Mouse (Mus musculus) lung, embryonic 16.5 days (tissue): ENCODE measurements around the gene Deaf1. TPM values are rescaled to one million over a fixed set of nuclear protein-coding genes. Genes with fewer than 3 reads are reported as not detected.

ENCODE experiments used
- ATAC-seq: fragments of 200-750 bp; cut with Nextera tagmentation; 2 replicates; pipeline ENCODE4 v1.8.0; 2017; ENCODE audit warnings: low read depth, mild to moderate bottlenecking, moderate library complexity
- H3K27ac ChIP-seq: fragments of 300-500 bp; sonication (generic); 2 replicates; pipeline ENCODE4 v1.5.1; 2014; ENCODE audit warnings: mild to moderate bottlenecking, control low read depth, low read length
- H3K27me3 ChIP-seq: fragments of 300-500 bp; sonication (generic); 2 replicates; pipeline ENCODE4 v1.6.1; 2014; ENCODE audit warnings: low read depth, low read length, mixed read lengths; ENCODE audit not compliant: control insufficient read depth, insufficient read depth
- H3K36me3 ChIP-seq: fragments of 300-500 bp; sonication (generic); 2 replicates; pipeline ENCODE4 v1.6.1; 2014; ENCODE audit warnings: low read length; ENCODE audit not compliant: control insufficient read depth, insufficient read depth
- H3K4me1 ChIP-seq: fragments of 300-500 bp; sonication (generic); replicated peaks from 2 replicates; pipeline ENCODE4 v1.6.1; 2014; ENCODE audit warnings: low read length, mixed read lengths; ENCODE audit not compliant: control insufficient read depth, insufficient read depth
- H3K4me2 ChIP-seq: fragments of 300-500 bp; sonication (generic); 2 replicates; pipeline ENCODE4 v1.6.1; 2014; ENCODE audit warnings: low read depth, low read length, control low read depth
- H3K4me3 ChIP-seq: fragments of 300-500 bp; sonication (generic); 2 replicates; pipeline ENCODE4 v1.5.1; 2014; ENCODE audit warnings: mild to moderate bottlenecking, low read length, control low read depth
- H3K9ac ChIP-seq: fragments of 300-500 bp; sonication (generic); 2 replicates; pipeline ENCODE4 v1.6.1; 2014; ENCODE audit warnings: low read length, control low read depth
- H3K9me3 ChIP-seq: fragments of 300-500 bp; sonication (generic); 2 replicates; pipeline ENCODE4 v1.6.1; 2016; ENCODE audit warnings: low read length; ENCODE audit not compliant: control insufficient read depth
- WGBS: fragments of 180-500 bp; shearing (Covaris S2); extraction: QIAGEN DNeasy Blood & Tissue Kit; methylation state at CpG from one replicate; pipeline ENCODE4 v1.1.7; 2014; 5-methylcytosine and 5-hydroxymethylcytosine counted together
- polyA plus RNA-seq: library from polyadenylated mRNA; unstranded; fragments of >200 nt; fragmentation: Nextera tagmentation; extraction: Ambion mirVana; gene quantifications from 2 replicates; pipeline ENCODE4 v1.2.1, GENCODE M21; 2015

The Deaf1 gene
- polyA plus RNA-seq, 1 experiment from 2014 or later: 52.7 TPM

DNA sequence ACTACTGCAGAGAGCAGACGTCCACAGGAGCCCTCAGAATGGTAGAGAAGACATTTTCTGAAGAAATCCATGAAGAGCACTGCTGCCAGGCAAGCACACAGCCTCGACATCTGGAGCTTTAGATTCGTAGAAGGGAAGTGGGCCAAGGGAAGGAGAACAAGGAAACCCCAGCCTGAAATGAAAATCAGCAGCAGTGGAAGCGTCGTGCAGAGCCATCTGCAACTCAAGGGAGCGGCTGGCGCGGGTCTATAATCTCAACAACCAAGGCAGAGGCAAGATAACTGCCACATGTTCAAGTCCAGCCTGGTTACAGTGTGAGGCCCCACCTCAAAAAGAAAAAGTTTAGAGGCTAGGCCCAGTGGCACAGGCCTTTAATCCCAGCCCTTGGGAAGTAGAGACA is 12.4 kb downstream of the Deaf1 start:
- 85% methylated on average over 8 of the region's 8 CpGs for WGBS
- ATAC-seq: no peak
- Histone ChIP-seq H3K4me2 (no peak overlapping the region), H3K4me3 (no peak overlapping the region), H3K9me3 (no peaks in the 10 kb centered on the region), H3K27me3 (no peaks in the 10 kb centered on the region), H3K36me3 (peaks cover 58% of the 10 kb centered on the region), H3K27ac (no peak overlapping the region), H3K4me1 (no peaks in the 10 kb centered on the region), H3K9ac (no peak overlapping the region)

DNA sequence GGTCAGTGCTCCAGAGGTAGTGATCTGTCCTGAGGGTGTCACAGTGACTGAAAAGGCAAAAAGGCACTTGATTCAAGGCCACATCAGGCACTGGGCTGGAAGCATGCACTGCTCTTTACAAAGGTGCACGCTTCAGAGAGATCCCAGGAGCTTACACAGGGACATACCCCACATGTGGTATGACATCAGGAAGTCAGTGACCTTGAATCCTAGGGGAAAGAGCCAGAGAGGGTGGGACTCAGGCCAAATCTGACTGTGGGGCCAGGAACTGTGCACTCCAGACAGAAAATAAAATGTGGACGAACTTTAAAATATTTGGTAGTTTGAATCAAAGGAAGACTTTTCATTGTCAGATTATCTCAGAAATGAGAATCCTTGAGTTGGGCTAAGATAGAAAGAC is 13.1 kb downstream of the Deaf1 start:
- Histone ChIP-seq H3K27ac (no peak overlapping the region), H3K27me3 (no peaks in the 10 kb centered on the region), H3K4me2 (no peak overlapping the region), H3K9me3 (no peaks in the 10 kb centered on the region), H3K4me1 (no peaks in the 10 kb centered on the region), H3K4me3 (no peak overlapping the region), H3K36me3 (peaks cover 56% of the 10 kb centered on the region), H3K9ac (no peak overlapping the region)
- ATAC-seq: no peak
- WGBS: 92% methylated on average over 2 of the region's 2 CpGs

GRCm38 (mm10) chr7:141304537-141304936 is 23.0 kb downstream of the Deaf1 start:
- Histone ChIP-seq H3K4me1 (no peaks in the 10 kb centered on the region), H3K27ac (no peak overlapping the region), H3K4me2 (no peak overlapping the region), H3K27me3 (no peaks in the 10 kb centered on the region), H3K4me3 (no peak overlapping the region), H3K9me3 (no peaks in the 10 kb centered on the region), H3K9ac (no peak overlapping the region), H3K36me3 (peaks cover 57% of the 10 kb centered on the region)
- WGBS: 82% methylated on average over 4 of the region's 4 CpGs
- ATAC-seq: no peak

GRCm38 (mm10) chr7:141302702-141303268 is 24.7 kb downstream of the Deaf1 start:
- 0 out of 2 replicates have a peak, but pooled peaks have one; percentile 20 for ATAC-seq
- Histone ChIP-seq H3K4me2 (no peak overlapping the region), H3K36me3 (peaks cover 52% of the 10 kb centered on the region), H3K4me3 (no peak overlapping the region), H3K27ac (no peak overlapping the region), H3K4me1 (no peaks in the 10 kb centered on the region), H3K9ac (no peak overlapping the region), H3K27me3 (no peaks in the 10 kb centered on the region), H3K9me3 (no peaks in the 10 kb centered on the region)
- WGBS: 76% methylated on average over 1 of the region's 1 CpGs

DNA sequence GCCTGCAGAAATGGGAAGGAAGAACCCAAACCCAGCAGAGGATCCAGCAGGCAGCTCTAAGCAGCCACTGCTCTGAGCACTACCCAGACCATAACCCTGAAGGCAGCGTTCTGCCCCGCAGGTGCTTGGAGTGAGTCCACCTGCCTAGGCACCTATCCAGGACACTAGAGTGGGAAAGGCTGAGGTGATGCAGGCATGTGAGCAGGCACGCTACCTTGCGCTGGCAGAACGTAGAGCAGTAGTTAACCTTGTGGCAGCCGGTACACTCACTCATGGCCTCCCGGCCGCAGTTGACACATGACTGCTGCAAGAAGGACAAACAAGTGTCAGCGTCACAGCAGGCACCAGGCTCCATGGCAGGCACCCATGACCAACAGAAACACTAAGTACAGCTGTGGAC is 26.1 kb downstream of the Deaf1 start:
- WGBS: 92% methylated on average over 9 of the region's 9 CpGs
- H3K27ac ChIP-seq: no peak overlapping the region
- no peaks in the 10 kb centered on the region for H3K4me1 ChIP-seq
- H3K9me3 ChIP-seq: no peaks in the 10 kb centered on the region
- no peak overlapping the region for H3K4me2 ChIP-seq
- peaks cover 46% of the 10 kb centered on the region for H3K36me3 ChIP-seq
- ATAC-seq: no peak
- no peak overlapping the region for H3K4me3 ChIP-seq
- no peak overlapping the region for H3K9ac ChIP-seq
- no peaks in the 10 kb centered on the region for H3K27me3 ChIP-seq

DNA sequence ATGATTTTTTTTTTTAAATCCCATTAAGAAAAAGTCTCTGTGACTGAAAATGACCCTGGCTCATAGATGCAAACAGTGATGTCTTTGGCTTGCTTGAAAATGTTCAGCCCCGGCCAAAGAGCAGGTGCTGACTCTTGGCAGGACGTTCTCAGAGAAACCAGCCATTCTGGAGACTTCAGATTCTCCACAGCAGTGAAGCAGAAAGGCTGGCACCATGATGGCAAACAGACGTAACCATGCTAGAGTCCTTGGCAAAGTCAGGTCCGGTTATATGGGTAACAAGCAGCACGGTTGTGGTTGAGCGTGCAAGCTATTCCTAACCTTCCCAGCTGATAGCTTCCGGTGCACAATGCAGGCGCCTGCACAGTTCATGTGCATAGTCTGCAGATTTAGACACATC is 28.3 kb downstream of the Deaf1 start:
- no peak overlapping the region for H3K27ac ChIP-seq
- H3K27me3 ChIP-seq: peaks cover 5% of the 10 kb centered on the region
- H3K4me2 ChIP-seq: no peak overlapping the region
- no peak overlapping the region for H3K9ac ChIP-seq
- H3K4me1 ChIP-seq: peaks cover 3% of the 10 kb centered on the region
- no peak overlapping the region for H3K4me3 ChIP-seq
- no peaks in the 10 kb centered on the region for H3K9me3 ChIP-seq
- 91% methylated on average over 8 of the region's 8 CpGs for WGBS
- peaks cover 33% of the 10 kb centered on the region for H3K36me3 ChIP-seq
- no peak for ATAC-seq

DNA sequence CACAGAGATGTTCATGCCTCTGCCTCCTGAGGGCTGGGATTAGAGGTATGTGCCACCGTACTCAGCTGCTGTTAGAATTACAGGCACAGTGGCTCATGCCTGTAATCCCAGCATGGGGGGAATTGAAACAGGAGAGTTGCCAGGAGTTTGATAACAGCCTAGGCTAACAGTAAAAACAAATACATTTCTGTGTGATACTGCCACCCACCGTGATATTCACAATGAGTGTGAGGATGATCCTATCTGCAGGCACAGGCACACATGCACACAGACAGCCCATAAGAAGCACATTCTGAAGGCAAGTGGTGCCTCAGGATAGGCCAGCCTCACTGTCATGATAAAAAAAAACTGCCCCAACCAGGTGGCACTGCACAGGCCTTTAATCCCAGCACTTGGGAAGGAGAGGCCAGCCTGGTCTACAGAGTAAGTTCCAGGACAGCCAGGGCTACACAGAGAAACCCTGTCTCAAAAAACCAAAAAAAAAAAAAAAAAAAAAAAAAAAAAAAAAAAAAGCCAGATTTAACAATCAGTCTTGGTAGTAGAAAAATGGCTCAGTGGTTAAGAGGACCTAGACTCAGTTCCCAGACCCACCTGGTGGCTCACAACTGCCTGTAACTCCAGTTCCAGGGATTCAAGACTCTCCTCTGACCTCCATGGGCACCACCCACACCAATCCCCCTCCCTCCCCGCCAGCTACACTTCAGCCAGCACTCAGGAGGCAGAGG is 29.4 kb downstream of the Deaf1 start:
- peaks cover 11% of the 10 kb centered on the region for H3K4me1 ChIP-seq
- no peak for ATAC-seq
- no peaks in the 10 kb centered on the region for H3K9me3 ChIP-seq
- peaks cover 16% of the 10 kb centered on the region for H3K27me3 ChIP-seq
- H3K4me2 ChIP-seq: no peak overlapping the region
- no peak overlapping the region for H3K4me3 ChIP-seq
- H3K36me3 ChIP-seq: peaks cover 33% of the 10 kb centered on the region
- no peak overlapping the region for H3K9ac ChIP-seq
- no peak overlapping the region for H3K27ac ChIP-seq
- WGBS: 62% methylated on average over 3 of the region's 3 CpGs

DNA sequence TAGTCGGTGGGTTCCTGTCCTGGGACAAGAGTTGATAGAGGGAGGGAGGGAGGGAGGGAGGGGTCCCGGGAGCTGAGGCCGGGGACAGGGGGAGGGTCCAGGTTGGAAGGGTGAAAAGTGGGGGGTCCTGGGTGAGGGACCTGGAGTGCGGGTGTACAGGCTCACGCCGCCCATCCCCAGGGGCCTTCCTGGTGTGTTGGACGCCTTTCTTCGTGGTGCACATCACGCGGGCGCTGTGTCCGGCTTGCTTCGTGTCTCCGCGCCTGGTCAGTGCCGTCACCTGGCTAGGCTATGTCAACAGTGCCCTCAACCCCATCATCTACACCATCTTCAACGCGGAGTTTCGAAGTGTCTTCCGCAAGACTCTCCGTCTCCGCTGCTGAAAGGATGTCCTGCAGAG is 33.0 kb downstream of the Deaf1 start:
- H3K27ac ChIP-seq: no peak overlapping the region
- 2% methylated on average over 19 of the region's 22 CpGs for WGBS
- peaks cover 39% of the 10 kb centered on the region for H3K27me3 ChIP-seq
- peaks cover 11% of the 10 kb centered on the region for H3K4me1 ChIP-seq
- H3K36me3 ChIP-seq: 0 out of 2 replicates have a peak, but pooled peaks cover 10% of the 10 kb centered on the region
- H3K4me3 ChIP-seq: peak overlapping the region; percentile 43
- 0 out of 2 replicates have a peak, but pooled peaks have one; percentile 6 for ATAC-seq
- H3K9ac ChIP-seq: no peak overlapping the region; the same call in 1 of the 2 replicates
- no peaks in the 10 kb centered on the region for H3K9me3 ChIP-seq
- H3K4me2 ChIP-seq: peak overlapping the region; percentile 76

DNA sequence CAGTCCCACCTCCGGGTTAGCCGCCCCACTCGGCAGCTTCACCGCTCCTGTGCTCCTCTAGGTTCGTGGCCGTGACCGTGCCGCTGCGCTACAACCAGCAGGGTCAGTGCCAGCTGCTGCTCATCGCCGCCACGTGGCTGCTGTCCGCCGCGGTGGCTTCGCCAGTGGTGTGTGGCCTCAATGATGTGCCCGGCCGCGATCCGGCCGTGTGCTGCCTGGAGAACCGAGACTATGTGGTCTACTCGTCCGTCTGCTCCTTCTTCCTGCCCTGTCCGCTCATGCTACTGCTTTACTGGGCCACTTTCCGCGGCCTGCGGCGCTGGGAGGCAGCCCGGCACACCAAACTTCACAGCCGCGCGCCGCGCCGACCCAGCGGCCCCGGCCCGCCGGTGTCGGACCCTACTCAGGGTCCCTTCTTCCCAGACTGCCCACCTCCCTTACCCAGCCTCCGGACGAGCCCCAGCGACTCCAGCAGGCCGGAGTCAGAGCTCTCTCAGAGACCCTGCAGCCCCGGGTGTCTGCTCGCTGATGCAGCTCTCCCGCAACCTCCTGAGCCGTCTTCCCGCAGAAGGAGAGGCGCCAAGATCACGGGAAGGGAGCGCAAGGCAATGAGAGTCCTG is 33.5 kb downstream of the Deaf1 start:
- Histone ChIP-seq H3K27ac (no peak overlapping the region), H3K9me3 (no peaks in the 10 kb centered on the region), H3K4me1 (peaks cover 11% of the 10 kb centered on the region), H3K36me3 (0 out of 2 replicates have a peak, but pooled peaks cover 5% of the 10 kb centered on the region), H3K9ac (peak overlapping the region; percentile 62), H3K4me2 (peak overlapping the region; percentile 76), H3K27me3 (peaks cover 39% of the 10 kb centered on the region), H3K4me3 (peak overlapping the region; percentile 43)
- WGBS: 1% methylated on average over 50 of the region's 53 CpGs
- peak; percentile 46; the same call in 1 of the 2 replicates for ATAC-seq
